ENCODE assay signal across 31 mouse cellular contexts in genomic region chr10:68695760-68696336, GRCm38 (mm10). TPM values are rescaled to one million over a fixed set of nuclear protein-coding genes. Genes with fewer than 3 reads are reported as not detected.
DNase-seq lines count a peak whose midpoint lies in the region; ATAC-seq and TF ChIP-seq lines count a peak whose summit lies in the region.
"Had no signal": no experiment of that assay in that cellular context is flagged by ENCODE, and none has a peak within 500 bp of the region (broad histone marks: within the 10 kb centered on the region; RNA-seq: fewer than 3 reads in every experiment).

No protein-coding gene starts in this region.

- no peaks in the 10 kb centered on the region for H3K9me3 ChIP-seq in heart, embryonic 11.5 days (replicated peaks; ENCODE audit: control insufficient read depth, low read length)
- no peaks in the 10 kb centered on the region for H3K9me3 ChIP-seq in heart, embryonic 10.5 days
- H3K9me3 ChIP-seq in megakaryocyte, embryonic 14.5 days = peaks cover 23% of the 10 kb centered on the region
- no peaks in the 10 kb centered on the region for H3K9me3 ChIP-seq in embryonic facial prominence, embryonic 12.5 days
- H3K9me3 ChIP-seq in forebrain, embryonic 11.5 days (ENCODE audit: control insufficient read depth, low read length) = no peaks in the 10 kb centered on the region
- H3K9me3 ChIP-seq: forebrain, embryonic 13.5 days; heart, embryonic 13.5 days; hindbrain, embryonic 13.5 days had no signal

- DNase-seq in heart, embryonic 10.5 days (ENCODE audit: low spot score) = no peak
- DNase-seq in layer of hippocampus, adult 8-10 months (ENCODE audit: low spot score in 2 of 2) = no peak
- no peak for DNase-seq in forebrain, embryonic 11.5 days (ENCODE audit: low spot score)
- DNase-seq: adrenal gland, postnatal 10 days; B cell, adult 2 months; cerebellum, adult 18-20 months; cerebellum, postnatal 14 days; gastrocnemius, postnatal 10 days; kidney, adult 8-10 months; kidney, postnatal 4 days; layer of hippocampus, postnatal 36 days; left cerebral cortex, postnatal 4 days; lung, embryonic 14.5 days; midbrain, embryonic 14.5 days; right cerebral cortex, adult 18-20 months; spleen, adult 18-20 months; thymus, postnatal 4 days had no signal

- no peak overlapping the region for H3ac ChIP-seq in C2C12 (ENCODE audit: control insufficient read depth, insufficient read length, low read depth)

- H3K9ac ChIP-seq in heart, embryonic 11.5 days (ENCODE audit: low read depth, low read length) = no peak overlapping the region
- H3K9ac ChIP-seq in embryonic facial prominence, embryonic 12.5 days = no peak overlapping the region
- H3K9ac ChIP-seq in forebrain, embryonic 11.5 days (ENCODE audit: low read length) = no peak overlapping the region
- H3K9ac ChIP-seq: forebrain, embryonic 13.5 days; heart, embryonic 13.5 days; hindbrain, embryonic 13.5 days; liver, embryonic 14.5 days; lung, embryonic 14.5 days had no signal

- no peak overlapping the region for H3K4me3 ChIP-seq in heart, embryonic 11.5 days (ENCODE audit: low read depth, low read length)
- no peak overlapping the region for H3K4me3 ChIP-seq in heart, embryonic 10.5 days
- H3K4me3 ChIP-seq in megakaryocyte, embryonic 14.5 days (replicated peaks) = peak overlapping the region; percentile 79
- H3K4me3 ChIP-seq in C2C12 (ENCODE audit: insufficient read depth, poor library complexity, severe bottlenecking) = no peak overlapping the region
- H3K4me3 ChIP-seq in embryonic facial prominence, embryonic 12.5 days = no peak overlapping the region
- H3K4me3 ChIP-seq in forebrain, embryonic 11.5 days (ENCODE audit: low read depth, low read length) = no peak overlapping the region
- H3K4me3 ChIP-seq: erythroblast, embryonic 14.5 days; forebrain, embryonic 13.5 days; heart, embryonic 13.5 days; hindbrain, embryonic 13.5 days had no signal

- TF ChIP-seq CTCF in C2C12 (IDR thresholded peaks at IDR 0.05; ENCODE audit: control insufficient read depth, insufficient read depth, insufficient read length) = no peak

- no peaks in the 10 kb centered on the region for H3K79me2 ChIP-seq in C2C12 (ENCODE audit: control insufficient read depth, insufficient read depth)

- ATAC-seq in heart, embryonic 11.5 days (replicated peaks; ENCODE audit: insufficient number of reproducible peaks, low FRiP score, low TSS enrichment) = 0 out of 2 replicates have a peak, but pooled peaks have one; percentile 22
- no peak; the same call in 1 of the 2 replicates for ATAC-seq in megakaryocyte, adult 5-6 weeks (ENCODE audit: poor library complexity, severe bottlenecking)
- 0 out of 2 replicates have a peak, but pooled peaks have one; percentile 56 for ATAC-seq in embryonic facial prominence, embryonic 12.5 days (ENCODE audit: insufficient number of reproducible peaks, insufficient read depth, low FRiP score, low TSS enrichment)
- no peak for ATAC-seq in forebrain, embryonic 11.5 days (replicated peaks; ENCODE audit: low FRiP score)
- ATAC-seq: forebrain, embryonic 13.5 days; intestine, embryonic 16.5 days; Patski had no signal

- H3K27ac ChIP-seq in heart, embryonic 11.5 days (ENCODE audit: low read depth, low read length) = no peak overlapping the region
- H3K27ac ChIP-seq in heart, embryonic 10.5 days = no peak overlapping the region
- no peak overlapping the region for H3K27ac ChIP-seq in embryonic facial prominence, embryonic 12.5 days
- no peak overlapping the region for H3K27ac ChIP-seq in forebrain, embryonic 11.5 days (ENCODE audit: low read depth, low read length)
- H3K27ac ChIP-seq: forebrain, embryonic 13.5 days; heart, embryonic 13.5 days; hindbrain, embryonic 13.5 days; kidney, postnatal 0 days; liver, embryonic 14.5 days had no signal

- no peaks in the 10 kb centered on the region for H3K27me3 ChIP-seq in heart, embryonic 11.5 days (ENCODE audit: control insufficient read depth, insufficient read depth, low read length)
- no peaks in the 10 kb centered on the region for H3K27me3 ChIP-seq in heart, embryonic 10.5 days (ENCODE audit: insufficient read depth, poor library complexity, severe bottlenecking)
- H3K27me3 ChIP-seq in megakaryocyte, embryonic 14.5 days (replicated peaks) = peaks cover 3% of the 10 kb centered on the region
- H3K27me3 ChIP-seq in C2C12 (ENCODE audit: control insufficient read depth, insufficient read depth, insufficient read length) = no peaks in the 10 kb centered on the region
- no peaks in the 10 kb centered on the region for H3K27me3 ChIP-seq in embryonic facial prominence, embryonic 12.5 days
- H3K27me3 ChIP-seq in forebrain, embryonic 11.5 days (ENCODE audit: control insufficient read depth, insufficient read depth, low read length) = no peaks in the 10 kb centered on the region
- H3K27me3 ChIP-seq: CH12.LX; forebrain, embryonic 13.5 days; heart, embryonic 13.5 days; hindbrain, embryonic 13.5 days; Patski had no signal

- H3K4me2 ChIP-seq in heart, embryonic 11.5 days = no peak overlapping the region
- H3K4me2 ChIP-seq in embryonic facial prominence, embryonic 12.5 days (replicated peaks) = no peak overlapping the region
- H3K4me2 ChIP-seq in forebrain, embryonic 11.5 days (ENCODE audit: low read depth, low read length, severe bottlenecking) = no peak overlapping the region
- H3K4me2 ChIP-seq: forebrain, embryonic 13.5 days; heart, embryonic 13.5 days; hindbrain, embryonic 13.5 days; lung, embryonic 14.5 days had no signal

- H3K4me1 ChIP-seq in heart, embryonic 11.5 days (ENCODE audit: control insufficient read depth, insufficient read depth, low read length) = no peaks in the 10 kb centered on the region
- no peaks in the 10 kb centered on the region for H3K4me1 ChIP-seq in heart, embryonic 10.5 days
- H3K4me1 ChIP-seq in megakaryocyte, embryonic 14.5 days = peaks cover 9% of the 10 kb centered on the region; the same call in 1 of the 2 replicates
- no peaks in the 10 kb centered on the region for H3K4me1 ChIP-seq in embryonic facial prominence, embryonic 12.5 days
- H3K4me1 ChIP-seq in forebrain, embryonic 11.5 days (replicated peaks; ENCODE audit: control insufficient read depth, insufficient read depth, low read length) = no peaks in the 10 kb centered on the region
- H3K4me1 ChIP-seq: forebrain, embryonic 13.5 days; heart, embryonic 13.5 days; hindbrain, embryonic 13.5 days had no signal

- no peaks in the 10 kb centered on the region for H3K36me3 ChIP-seq in heart, embryonic 11.5 days (ENCODE audit: control insufficient read depth, insufficient read depth, low read length)
- no peaks in the 10 kb centered on the region for H3K36me3 ChIP-seq in heart, embryonic 10.5 days
- H3K36me3 ChIP-seq in megakaryocyte, embryonic 14.5 days (replicated peaks; ENCODE audit: low read length) = no peaks in the 10 kb centered on the region
- H3K36me3 ChIP-seq in C2C12 (ENCODE audit: control insufficient read depth, insufficient read depth) = no peaks in the 10 kb centered on the region
- H3K36me3 ChIP-seq in embryonic facial prominence, embryonic 12.5 days = no peaks in the 10 kb centered on the region
- no peaks in the 10 kb centered on the region for H3K36me3 ChIP-seq in forebrain, embryonic 11.5 days (ENCODE audit: control insufficient read depth, insufficient read depth, low read length)
- H3K36me3 ChIP-seq: heart, embryonic 13.5 days; hindbrain, embryonic 13.5 days had no signal

- no peaks in the 10 kb centered on the region for H3K79me3 ChIP-seq in C2C12 (ENCODE audit: low read depth)

TF ChIP-seq in C2C12, 6 proteins besides CTCF, POLR2A, EP300 and RAD21:
- TF ChIP-seq USF1 (IDR thresholded peaks at IDR 0.05; ENCODE audit: low read depth) = no peak
- no peak for TF ChIP-seq MAX (IDR thresholded peaks at IDR 0.05)
- TF ChIP-seq CEBPB (IDR thresholded peaks at IDR 0.05; ENCODE audit: low read depth) = no peak
- peak; percentile 52 for TF ChIP-seq MYOD1 (IDR thresholded peaks at IDR 0.05; ENCODE audit: control insufficient read depth, insufficient read length, low read depth)
- no peak for TF ChIP-seq MYOG (IDR thresholded peaks at IDR 0.05; ENCODE audit: control insufficient read depth, extremely low read depth, insufficient read length)
TF ChIP-seq in C2C12: peak in this region for 1.

RNA-seq across cellular contexts. Expression of gene Tmem26, which starts 27.6 kb away (rescaled TPM):
- polyA plus RNA-seq in heart, embryonic 11.5 days (2014; fragmentation: Nextera tagmentation; extraction: Ambion mirVana) = 3.9 and 4.3 TPM in 2 replicates
- polyA plus RNA-seq in heart, embryonic 10.5 days (2016; fragmentation: Nextera tagmentation; extraction: Ambion mirVana) = 1.8 and 4.0 TPM in 2 replicates
- polyA plus RNA-seq in megakaryocyte, embryonic 14.5 days (2012; ENCODE audit: insufficient read depth, low replicate concordance) = not detected in 2 replicates
- total RNA-seq in megakaryocyte, adult 5-6 weeks (2015) = 2.3 and 3.9 TPM in 2 replicates
- 1.4 and 1.7 TPM in 2 replicates for total RNA-seq in megakaryocyte, adult 5-6 weeks (2017)
- not detected for polyA plus RNA-seq in C2C12 (2012; fragmentation: generic; extraction: Trizol)
- polyA plus RNA-seq in embryonic facial prominence, embryonic 12.5 days (2016; fragmentation: Nextera tagmentation; extraction: Ambion mirVana) = 53.9 and 62.0 TPM in 2 replicates
- total RNA-seq in layer of hippocampus, adult 8-10 months (2022) = under 1 TPM; 0.09 to 0.28 (median 0.15) TPM
- polyA plus RNA-seq in forebrain, embryonic 11.5 days (2014; fragmentation: Nextera tagmentation; extraction: Ambion mirVana) = 6.5 and 7.0 TPM in 2 replicates
- polyA plus RNA-seq: erythroblast, embryonic 14.5 days; Patski had no signal

Comparison
In these comparisons a context has a peak if more than half of its experiments do, and no peak if none do; other contexts are left out.
1. ATAC-seq: peak in heart, embryonic 11.5 days (single experiment) and embryonic facial prominence, embryonic 12.5 days (single experiment); none in megakaryocyte, adult 5-6 weeks (single experiment) and forebrain, embryonic 11.5 days (single experiment).